Mouse (Mus musculus): ENCODE measurements around the gene Aldh16a1.

DNA sequence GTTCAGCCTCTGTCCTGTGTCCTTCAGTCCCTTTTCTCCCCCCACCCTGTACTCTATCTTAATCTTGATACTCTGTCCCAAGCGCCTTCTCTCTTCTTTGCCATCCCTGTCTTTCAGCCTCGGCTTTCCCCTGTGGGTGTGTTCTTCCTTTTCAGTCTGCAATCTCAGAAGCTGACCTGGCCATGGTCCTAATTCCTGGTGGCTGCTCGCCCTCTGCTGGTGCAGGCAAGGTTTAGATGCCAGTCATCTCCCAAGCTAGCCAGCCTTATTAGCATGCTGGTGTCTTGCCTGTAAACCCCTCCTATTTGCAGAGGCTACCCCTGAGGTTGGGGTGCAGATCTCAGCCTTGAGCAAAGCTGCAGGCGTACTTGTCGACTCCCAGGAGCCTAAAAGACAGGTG lies 44.1 kb upstream of the Aldh16a1 start:
- TF ChIP-seq CTCF (conservative IDR thresholded peaks at IDR 0.05; ENCODE audit: insufficient read depth, insufficient read length, low read depth, low read length) = peak; percentile 95
- no peak for TF ChIP-seq POLR2A (IDR thresholded peaks at IDR 0.05; ENCODE audit: low read depth, low read length)

Data from kidney, adult 2 months (tissue).